Mouse (Mus musculus) layer of hippocampus, adult 6 months (tissue): ENCODE data around the gene Ccdc7a. TPM values are rescaled to one million over a fixed set of nuclear protein-coding genes. Genes with fewer than 3 reads are reported as not detected.

Source experiments
- long read RNA-seq, 2 experiments: library from polyadenylated mRNA; unstranded; transcript quantifications; one replicate each; pipeline ENCODE4 v2.0.0; 2019 to 2020
- polyA plus RNA-seq: library from polyadenylated mRNA; unstranded; fragments of <200 nt; fragmentation: Nextera tagmentation; gene quantifications from 2 replicates; pipeline ENCODE4 v1.2.3, GENCODE M21; 2021

Ccdc7a gene
- not detected in 2 replicates for polyA plus RNA-seq
- long read RNA-seq, experiment 1 = 0 reads
- long read RNA-seq, experiment 2 = 0 reads

DNA sequence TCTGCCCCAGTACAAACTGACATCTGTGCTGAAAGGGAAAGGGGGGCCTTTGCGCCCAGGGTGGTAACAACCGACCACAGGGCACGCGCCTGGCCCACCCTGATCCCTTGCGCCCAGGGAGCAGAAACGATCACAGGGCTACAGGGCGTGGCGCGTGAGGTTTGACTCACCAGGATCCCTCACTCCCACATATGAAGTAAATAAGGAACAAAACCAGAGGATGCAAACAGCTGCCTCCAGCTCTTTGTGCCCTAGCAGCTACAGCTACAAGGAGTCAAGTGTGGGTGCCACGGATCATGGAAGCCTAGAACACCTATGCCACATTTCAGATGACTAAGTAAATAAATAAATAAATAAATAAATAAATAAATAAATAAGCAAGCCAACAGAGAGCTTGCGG lies at the start of gene Ccdc7a:
TSS of gene Ccdc7a (minus strand) at position 101 of the 400 bp plus-strand sequence.

DNA sequence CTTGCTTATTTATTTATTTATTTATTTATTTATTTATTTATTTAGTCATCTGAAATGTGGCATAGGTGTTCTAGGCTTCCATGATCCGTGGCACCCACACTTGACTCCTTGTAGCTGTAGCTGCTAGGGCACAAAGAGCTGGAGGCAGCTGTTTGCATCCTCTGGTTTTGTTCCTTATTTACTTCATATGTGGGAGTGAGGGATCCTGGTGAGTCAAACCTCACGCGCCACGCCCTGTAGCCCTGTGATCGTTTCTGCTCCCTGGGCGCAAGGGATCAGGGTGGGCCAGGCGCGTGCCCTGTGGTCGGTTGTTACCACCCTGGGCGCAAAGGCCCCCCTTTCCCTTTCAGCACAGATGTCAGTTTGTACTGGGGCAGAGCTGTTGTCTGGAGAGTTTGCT lies 1.5 kb upstream of the Ccdc7a start, which contains the start of gene Ccdc7b:
TSS of gene Ccdc7b (plus strand) at position 301 of the 400 bp plus-strand sequence.

GRCm38 (mm10) chr8:128798594-128798993 lies 266.7 kb downstream of the Ccdc7a start, which contains the start of gene Gm3952:
Gm3952 (minus strand) TSS chr8:128798694.

DNA sequence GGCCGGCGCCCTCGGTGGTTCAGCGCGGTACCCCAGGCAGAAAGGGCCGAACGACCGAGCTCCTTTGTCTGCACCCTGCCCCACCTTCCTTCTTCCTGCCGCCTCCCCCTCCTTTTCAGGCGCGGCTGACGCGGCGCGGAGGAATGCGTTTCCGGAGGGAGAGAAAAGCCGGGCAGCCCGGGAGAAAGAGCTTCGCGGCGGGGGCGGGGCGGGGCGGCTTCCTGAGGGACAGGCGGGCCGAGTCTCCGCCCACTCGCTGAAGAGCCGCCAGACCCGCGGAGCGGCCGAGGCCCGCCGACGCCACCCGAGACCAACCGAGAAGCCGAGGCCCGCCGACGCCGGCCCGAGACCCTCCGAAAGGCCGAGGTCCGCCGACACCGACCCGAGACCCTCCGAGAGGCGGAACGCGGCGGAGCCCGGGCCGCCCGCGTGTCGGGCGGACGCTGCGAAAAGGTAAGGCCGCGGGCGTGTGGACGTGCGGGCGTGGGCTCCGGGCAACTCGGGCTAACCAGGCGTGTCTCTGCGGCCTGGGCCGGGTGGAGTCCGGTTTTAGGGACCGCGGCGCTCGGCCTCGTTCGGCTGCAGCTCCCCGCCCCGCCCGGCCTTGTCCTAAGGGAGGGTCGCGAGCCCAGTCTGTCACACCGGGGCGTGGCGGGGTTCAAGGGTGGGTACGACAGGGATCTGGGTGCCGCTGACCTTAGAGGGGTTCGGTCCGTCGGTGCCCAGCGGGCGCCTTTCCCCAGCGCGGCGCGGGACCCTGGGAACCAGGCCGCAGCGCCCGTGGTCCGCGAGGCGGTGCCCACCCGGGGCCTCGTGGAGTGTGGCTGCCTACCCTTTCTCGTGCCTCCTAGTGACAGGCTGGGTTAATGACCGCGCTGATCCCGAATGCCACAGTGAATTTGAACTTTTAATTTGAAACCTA lies 379.5 kb downstream of the Ccdc7a start, which contains the start of gene Itgb1:
TSS of gene Itgb1 (plus strand) at position 148 of the 922 bp plus-strand sequence.

Other genes starting within 250 kb of the Ccdc7a start
- gene Ccdc7b, start 1.6 kb upstream of the Ccdc7a start, polyA plus RNA-seq = not detected in 2 replicates
- gene Gm10999, start 66.1 kb upstream of the Ccdc7a start, polyA plus RNA-seq = not detected in 2 replicates
- gene 2610044O15Rik8, start 168.9 kb upstream of the Ccdc7a start, polyA plus RNA-seq = 14.3 and 17.7 TPM in 2 replicates